Mouse (Mus musculus) heart, postnatal 25 days (tissue): ENCODE measurements around the gene Fbxo9. TPM values are rescaled to one million over a fixed set of nuclear protein-coding genes. Genes with fewer than 3 reads are reported as not detected.
A peak's percentile ranks its signal among the peaks of the same experiment; 100 is the strongest.
"Not testable (repeated sequence)": the region's sequence is repeated elsewhere in the genome, so short reads cannot be mapped to it uniquely, and the experiment has no call there.

ENCODE experiments used
- DNase-seq: peaks from one replicate; pipeline ENCODE4 v3.0.0; 2022; ENCODE audit warnings: low spot score
- intact Hi-C: fragments of 180-260 bp; cut with DNase I; formaldehyde crosslinking; loops from one replicate; pipeline ENCODE4 v1.15.1; 2025
- total RNA-seq, 2 experiments: library from RNA; stranded (reverse); gene quantifications; 2 replicates each; pipeline ENCODE4 v1.2.3; 2021

The Fbxo9 gene
- total RNA-seq, 2 experiments from 2014 or later: 49.2 to 51.3 TPM

- intact Hi-C loops: no loop called here
- no peak for DNase-seq
Observed at GRCm38 (mm10) chr9:78075256-78075655, 33.6 kb downstream of the Fbxo9 start.

GRCm38 (mm10) chr9:78073713-78074340 is 35.0 kb downstream of the Fbxo9 start:
- intact Hi-C loops: no loop called here
- no peak for DNase-seq

- intact Hi-C loops, DNase-seq: not testable (repeated sequence)
Observed at GRCm38 (mm10) chr9:78073291-78073690, 35.6 kb downstream of the Fbxo9 start.

- no peak for DNase-seq
- intact Hi-C loops: no loop called here
Observed at GRCm38 (mm10) chr9:78071626-78072025, 37.2 kb downstream of the Fbxo9 start.

GRCm38 (mm10) chr9:78070496-78070895 is 38.4 kb downstream of the Fbxo9 start:
- intact Hi-C loops: no loop called here

GRCm38 (mm10) chr9:78064121-78064520 is 44.7 kb downstream of the Fbxo9 start:
- DNase-seq: no peak

More at GRCm38 (mm10) chr9:78070496-78070895, 38.4 kb downstream of the Fbxo9 start:
- no peak for DNase-seq

GRCm38 (mm10) chr9:78062392-78062791 is 46.5 kb downstream of the Fbxo9 start:
- intact Hi-C loops: no loop called here
- DNase-seq: no peak

More at GRCm38 (mm10) chr9:78064121-78064520, 44.7 kb downstream of the Fbxo9 start:
- intact Hi-C loops: no loop called here

- intact Hi-C loops: no loop called here
- DNase-seq: no peak
Observed at GRCm38 (mm10) chr9:78059525-78060120, 49.2 kb downstream of the Fbxo9 start.

GRCm38 (mm10) chr9:78054298-78054697 is 54.6 kb downstream of the Fbxo9 start:
- intact Hi-C loops: no loop called here
- no peak for DNase-seq

- intact Hi-C loops: no loop called here
Observed at GRCm38 (mm10) chr9:78053821-78054220, 55.0 kb downstream of the Fbxo9 start.

GRCm38 (mm10) chr9:78051677-78052076 is 57.2 kb downstream of the Fbxo9 start, which contains the start of gene Gcm1:
TSS of gene Gcm1 (plus strand) at chr9:78051924.
- intact Hi-C loops: no loop called here
- DNase-seq: no peak

More at GRCm38 (mm10) chr9:78053821-78054220, 55.0 kb downstream of the Fbxo9 start:
- DNase-seq: no peak

- DNase-seq: no peak
- intact Hi-C loops: no loop called here
Observed at GRCm38 (mm10) chr9:78050452-78050970, 58.4 kb downstream of the Fbxo9 start.

GRCm38 (mm10) chr9:78046755-78047154 is 62.1 kb downstream of the Fbxo9 start:
- DNase-seq: no peak
- intact Hi-C loops: no loop called here

- DNase-seq: no peak
- intact Hi-C loops: no loop called here
Observed at GRCm38 (mm10) chr9:78045171-78045570, 63.7 kb downstream of the Fbxo9 start.

GRCm38 (mm10) chr9:78038755-78039489 is 69.9 kb downstream of the Fbxo9 start:
- intact Hi-C loops: loop anchor here (5.0 kb wide), 1 partner anchor 442 kb away; no protein-coding TSS in a partner anchor
- peak; percentile 37 for DNase-seq

- DNase-seq: no peak
- intact Hi-C loops: loop anchor here (2.0 to 5.0 kb wide), 2 partner anchors 379 to 439 kb away; no protein-coding TSS in a partner anchor
Observed at GRCm38 (mm10) chr9:78035831-78036230, 73.0 kb downstream of the Fbxo9 start.

- no peak for DNase-seq
- intact Hi-C loops: loop anchor here (5.0 kb wide), 1 partner anchor 438 kb away; no protein-coding TSS in a partner anchor
Observed at GRCm38 (mm10) chr9:78035296-78035695, 73.6 kb downstream of the Fbxo9 start.

- intact Hi-C loops: no loop called here
Observed at GRCm38 (mm10) chr9:78032930-78033329, 75.9 kb downstream of the Fbxo9 start.

More at GRCm38 (mm10) chr9:78032930-78033329, 75.9 kb downstream of the Fbxo9 start:
- no peak for DNase-seq
